Mouse (Mus musculus) liver, postnatal 0 days (tissue): ENCODE data around the gene Ak5.

Experiments
- CTCF ChIP-seq: sonication (generic); IDR thresholded peaks from 2 replicates; pipeline ENCODE4 v1.5.1; 2016; ENCODE audit warnings: antibody characterized with exemption, low read depth
- EP300 ChIP-seq: IDR thresholded peaks from 2 replicates; pipeline ENCODE4 v1.6.1; 2016; ENCODE audit warnings: antibody characterized with exemption, low read depth, mild to moderate bottlenecking

GRCm38 (mm10) chr3:152587007-152587406 lies 81.2 kb downstream of the Ak5 start:
- TF ChIP-seq CTCF (no peak), EP300 (no peak)
